Mouse (Mus musculus) kidney, adult 2 months (tissue): ENCODE measurements around the gene Tapt1. TPM values are rescaled to one million over a fixed set of nuclear protein-coding genes. Genes with fewer than 3 reads are reported as not detected.

ENCODE experiments used
- DNase-seq: peaks from one replicate; pipeline ENCODE4 v3.0.0; 2021
- H3K27ac ChIP-seq: fragments of 200-500 bp; 2 replicates; pipeline ENCODE4 v1.5.1; 2012; ENCODE audit warnings: low read depth, low read length, control low read depth, inconsistent platforms; ENCODE audit not compliant: insufficient read depth
- H3K27me3 ChIP-seq: fragments of 200-500 bp; replicated peaks from 2 replicates; pipeline ENCODE4 v1.6.1; 2012; ENCODE audit warnings: mild to moderate bottlenecking, moderate library complexity, low read length, inconsistent platforms; ENCODE audit not compliant: control insufficient read depth, insufficient read depth
- H3K36me3 ChIP-seq: fragments of 200-500 bp; 2 replicates; pipeline ENCODE4 v1.6.1; 2012; ENCODE audit warnings: mild to moderate bottlenecking, moderate library complexity, low read length, inconsistent platforms; ENCODE audit not compliant: control insufficient read depth, insufficient read depth
- H3K4me1 ChIP-seq: fragments of 200-500 bp; 2 replicates; pipeline ENCODE4 v1.6.1; 2011; ENCODE audit warnings: low read length; ENCODE audit not compliant: control insufficient read depth, insufficient read depth
- H3K4me3 ChIP-seq: fragments of 200-500 bp; 2 replicates; pipeline ENCODE4 v1.5.1; 2011; ENCODE audit warnings: mild to moderate bottlenecking, low read depth, low read length, control low read depth; ENCODE audit not compliant: insufficient read depth
- CTCF ChIP-seq: fragments of 200-500 bp; conservative IDR thresholded peaks from 2 replicates; pipeline ENCODE4 v1.5.1; 2011; ENCODE audit warnings: low read depth, mild to moderate bottlenecking, control low read depth, low read length, moderate library complexity, mixed read lengths; ENCODE audit not compliant: insufficient read depth, insufficient read length
- POLR2A ChIP-seq: fragments of 200-500 bp; IDR thresholded peaks from one replicate; pipeline ENCODE4 v1.6.1; 2011; ENCODE audit warnings: low read depth, low read length, control low read depth
- WGBS: fragments of 180-500 bp; shearing (Covaris S2); methylation state at CpG from one replicate; pipeline ENCODE4 v1.1.7; 2018; 5-methylcytosine and 5-hydroxymethylcytosine counted together
- polyA plus RNA-seq: library from polyadenylated mRNA; depleted of rRNA; stranded (reverse); fragments of >200 nt; gene quantifications from 2 replicates; pipeline ENCODE4 v1.2.3, GENCODE M21; 2012

The Tapt1 gene
- polyA plus RNA-seq, 1 experiment: 23.6 TPM

DNA sequence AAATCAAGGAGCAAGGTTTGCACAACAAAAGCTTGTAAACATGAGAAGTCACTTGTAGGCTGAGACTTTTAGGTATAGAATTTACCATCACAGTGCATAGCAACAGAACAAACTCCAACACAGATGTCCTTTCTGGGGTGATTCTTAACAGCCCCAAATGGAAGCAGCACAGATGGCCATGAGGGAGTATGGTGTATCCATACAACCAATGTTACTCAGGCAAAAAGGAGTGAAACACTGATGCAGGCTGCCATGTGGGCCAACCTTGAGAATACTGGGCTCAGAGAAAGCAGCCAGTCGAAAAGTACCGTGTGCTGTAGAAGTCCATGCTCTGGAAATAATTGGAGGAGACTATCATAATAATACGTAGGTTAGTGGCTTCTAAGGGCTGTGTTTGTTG is 68.0 kb downstream of the Tapt1 start:
- no peak for DNase-seq
- 94% methylated on average over 3 of the region's 3 CpGs for WGBS
- no peak for TF ChIP-seq POLR2A
- no peak for TF ChIP-seq CTCF
- no peak overlapping the region for H3K27ac ChIP-seq
- H3K4me1 ChIP-seq: no peaks in the 10 kb centered on the region
- H3K27me3 ChIP-seq: no peaks in the 10 kb centered on the region
- H3K36me3 ChIP-seq: no peaks in the 10 kb centered on the region
- no peak overlapping the region for H3K4me3 ChIP-seq

- TF ChIP-seq POLR2A (no peak), CTCF (no peak)
- Histone ChIP-seq H3K36me3 (no peaks in the 10 kb centered on the region), H3K4me1 (no peaks in the 10 kb centered on the region), H3K4me3 (no peak overlapping the region), H3K27ac (no peak overlapping the region), H3K27me3 (no peaks in the 10 kb centered on the region)
- WGBS: 81% methylated on average over 6 of the region's 6 CpGs
- no peak for DNase-seq
Observed at GRCm38 (mm10) chr5:44157760-44158159, 68.7 kb downstream of the Tapt1 start.

- TF ChIP-seq CTCF: no peak
- Histone ChIP-seq H3K27ac (no peak overlapping the region), H3K4me3 (no peak overlapping the region), H3K27me3 (no peaks in the 10 kb centered on the region; the same call in 1 of the 2 replicates), H3K4me1 (no peaks in the 10 kb centered on the region), H3K36me3 (no peaks in the 10 kb centered on the region)
- WGBS: 63% methylated on average over 1 of the region's 1 CpGs
- no peak for DNase-seq
Observed at GRCm38 (mm10) chr5:44153050-44153449, 73.4 kb downstream of the Tapt1 start.

DNA sequence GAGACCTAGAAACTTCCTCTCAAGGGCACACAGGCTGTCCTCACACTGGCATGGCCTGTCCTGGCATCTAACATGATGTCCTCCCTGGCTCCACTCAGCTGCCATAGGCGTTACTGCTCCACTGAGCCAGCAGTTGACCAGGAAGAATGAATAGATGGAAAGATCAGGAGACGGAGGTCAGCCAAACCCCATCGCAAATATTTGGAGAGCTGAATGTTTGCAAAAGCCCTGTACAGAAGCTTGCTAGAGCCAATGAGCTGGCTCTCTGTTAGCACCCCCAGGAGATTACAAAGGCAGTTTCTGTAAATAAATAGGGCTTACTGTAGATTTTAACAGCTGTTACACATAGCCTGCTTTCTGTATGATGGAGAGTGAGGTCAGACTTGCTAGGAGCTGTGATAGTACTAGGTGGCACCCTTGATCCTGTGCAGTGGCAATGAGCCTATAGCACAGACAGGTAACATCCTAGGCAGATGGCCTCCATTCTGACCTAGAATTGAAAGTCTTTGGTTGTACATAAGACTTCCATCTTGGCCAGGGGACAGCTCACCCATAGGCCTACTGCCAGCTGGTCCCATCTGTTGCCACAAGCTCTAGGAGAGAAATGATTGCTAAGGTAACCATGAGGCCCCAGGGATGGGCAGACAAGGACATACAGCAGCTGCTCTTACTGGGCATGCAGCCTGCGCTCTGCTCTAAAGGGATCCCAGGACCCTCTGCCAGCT is 74.9 kb downstream of the Tapt1 start:
- no peaks in the 10 kb centered on the region; the same call in 1 of the 2 replicates for H3K27me3 ChIP-seq
- 70% methylated on average over 4 of the region's 4 CpGs for WGBS
- peak; percentile 25; the same call in 1 of the 2 replicates for TF ChIP-seq CTCF
- TF ChIP-seq POLR2A: no peak
- DNase-seq: no peak
- H3K4me3 ChIP-seq: no peak overlapping the region
- no peaks in the 10 kb centered on the region for H3K36me3 ChIP-seq
- no peak overlapping the region for H3K27ac ChIP-seq
- no peaks in the 10 kb centered on the region for H3K4me1 ChIP-seq

GRCm38 (mm10) chr5:44147732-44148131 is 78.7 kb downstream of the Tapt1 start:
- no peak for DNase-seq
- no peaks in the 10 kb centered on the region for H3K4me1 ChIP-seq

GRCm38 (mm10) chr5:44146437-44147332 is 79.7 kb downstream of the Tapt1 start:
- no peaks in the 10 kb centered on the region for H3K36me3 ChIP-seq
- no peak for TF ChIP-seq POLR2A
- no peak for TF ChIP-seq CTCF
- WGBS: 82% methylated on average over 6 of the region's 6 CpGs
- DNase-seq: no peak
- H3K27me3 ChIP-seq: no peaks in the 10 kb centered on the region; the same call in 1 of the 2 replicates
- H3K4me3 ChIP-seq: no peak overlapping the region
- H3K4me1 ChIP-seq: no peaks in the 10 kb centered on the region
- no peak overlapping the region for H3K27ac ChIP-seq

More at GRCm38 (mm10) chr5:44147732-44148131, 78.7 kb downstream of the Tapt1 start:
- Histone ChIP-seq H3K36me3 (no peaks in the 10 kb centered on the region), H3K27me3 (no peaks in the 10 kb centered on the region; the same call in 1 of the 2 replicates), H3K4me3 (no peak overlapping the region), H3K27ac (no peak overlapping the region)
- TF ChIP-seq POLR2A (no peak), CTCF (no peak)
- WGBS: 86% methylated on average over 3 of the region's 3 CpGs
